Mouse (Mus musculus) limb, embryonic 10.5 days (tissue): ENCODE results near the gene Nrg4. TPM values are rescaled to one million over a fixed set of nuclear protein-coding genes. Genes with fewer than 3 reads are reported as not detected.

Source experiments
- DNase-seq: peaks from one replicate; pipeline ENCODE4 v3.0.0-alpha.2; 2017; ENCODE audit warnings: low spot score
- H3K27ac ChIP-seq: fragments of 300-500 bp; sonication (generic); 2 replicates; pipeline ENCODE4 v1.5.1; 2016; ENCODE audit warnings: mild to moderate bottlenecking
- H3K27me3 ChIP-seq: fragments of 300-500 bp; sonication (generic); 2 replicates; pipeline ENCODE4 v1.6.1; 2016; ENCODE audit warnings: low read depth, mild to moderate bottlenecking; ENCODE audit not compliant: poor library complexity, severe bottlenecking
- H3K36me3 ChIP-seq: fragments of 300-500 bp; sonication (generic); 2 replicates; pipeline ENCODE4 v1.6.1; 2016; ENCODE audit warnings: mild to moderate bottlenecking, moderate library complexity
- H3K4me1 ChIP-seq: fragments of 300-500 bp; sonication (generic); 2 replicates; pipeline ENCODE4 v1.6.1; 2016
- H3K4me3 ChIP-seq: fragments of 300-500 bp; sonication (generic); 2 replicates; pipeline ENCODE4 v1.5.1; 2016; ENCODE audit warnings: mild to moderate bottlenecking, moderate library complexity
- H3K9me3 ChIP-seq: fragments of 300-500 bp; sonication (generic); replicated peaks from 2 replicates; pipeline ENCODE4 v1.6.1; 2016; ENCODE audit warnings: mild to moderate bottlenecking
- WGBS: fragments of 180-500 bp; shearing (Covaris S2); methylation state at CpG from one replicate; pipeline ENCODE4 v1.1.7; 2016; 5-methylcytosine and 5-hydroxymethylcytosine counted together
- polyA plus RNA-seq: library from polyadenylated mRNA; unstranded; fragments of >200 nt; fragmentation: Nextera tagmentation; extraction: Ambion mirVana; gene quantifications from 2 replicates; pipeline ENCODE4 v1.2.1, GENCODE M21; 2016

Nrg4 gene
- polyA plus RNA-seq, 1 experiment from 2014 or later: 1.4 TPM

- 82% methylated on average over 5 of the region's 5 CpGs for WGBS
- H3K36me3 ChIP-seq: no peaks in the 10 kb centered on the region
- no peak overlapping the region for H3K4me3 ChIP-seq
- no peak for DNase-seq
- no peaks in the 10 kb centered on the region for H3K4me1 ChIP-seq
- H3K9me3 ChIP-seq: no peaks in the 10 kb centered on the region
- no peak overlapping the region for H3K27ac ChIP-seq
- no peaks in the 10 kb centered on the region for H3K27me3 ChIP-seq
Observed at GRCm38 (mm10) chr9:55308455-55308854, 18.2 kb downstream of the Nrg4 start.

- Histone ChIP-seq H3K9me3 (no peaks in the 10 kb centered on the region), H3K36me3 (no peaks in the 10 kb centered on the region), H3K27me3 (no peaks in the 10 kb centered on the region), H3K27ac (no peak overlapping the region), H3K4me1 (no peaks in the 10 kb centered on the region), H3K4me3 (no peak overlapping the region)
- DNase-seq: no peak
- WGBS: 83% methylated on average over 5 of the region's 5 CpGs
Observed at GRCm38 (mm10) chr9:55307557-55307956, 19.1 kb downstream of the Nrg4 start.

- H3K36me3 ChIP-seq: no peaks in the 10 kb centered on the region
Observed at GRCm38 (mm10) chr9:55307066-55307465, 19.6 kb downstream of the Nrg4 start.

GRCm38 (mm10) chr9:55296221-55296620, 30.4 kb downstream of the Nrg4 start:
- no peaks in the 10 kb centered on the region for H3K27me3 ChIP-seq
- 87% methylated on average over 2 of the region's 2 CpGs for WGBS
- no peak for DNase-seq
- H3K36me3 ChIP-seq: no peaks in the 10 kb centered on the region
- H3K4me1 ChIP-seq: 0 out of 2 replicates have a peak, but pooled peaks cover 2% of the 10 kb centered on the region
- no peak overlapping the region for H3K27ac ChIP-seq
- H3K9me3 ChIP-seq: no peaks in the 10 kb centered on the region
- no peak overlapping the region for H3K4me3 ChIP-seq

More at GRCm38 (mm10) chr9:55307066-55307465, 19.6 kb downstream of the Nrg4 start:
- Histone ChIP-seq H3K27me3 (no peaks in the 10 kb centered on the region), H3K9me3 (no peaks in the 10 kb centered on the region), H3K27ac (no peak overlapping the region), H3K4me3 (no peak overlapping the region), H3K4me1 (no peaks in the 10 kb centered on the region)
- no peak for DNase-seq
- WGBS: 79% methylated on average over 2 of the region's 2 CpGs

GRCm38 (mm10) chr9:55291966-55292365, 34.7 kb downstream of the Nrg4 start:
- H3K36me3 ChIP-seq: no peaks in the 10 kb centered on the region
- H3K27me3 ChIP-seq: no peaks in the 10 kb centered on the region
- no peak overlapping the region for H3K27ac ChIP-seq
- WGBS: 91% methylated on average over 4 of the region's 4 CpGs
- no peaks in the 10 kb centered on the region for H3K9me3 ChIP-seq
- no peak overlapping the region for H3K4me3 ChIP-seq
- H3K4me1 ChIP-seq: 0 out of 2 replicates have a peak, but pooled peaks cover 2% of the 10 kb centered on the region
- DNase-seq: no peak

GRCm38 (mm10) chr9:55289475-55290198, 37.0 kb downstream of the Nrg4 start:
- Histone ChIP-seq H3K9me3 (no peaks in the 10 kb centered on the region), H3K27me3 (no peaks in the 10 kb centered on the region), H3K4me1 (no peaks in the 10 kb centered on the region), H3K36me3 (no peaks in the 10 kb centered on the region), H3K4me3 (no peak overlapping the region), H3K27ac (no peak overlapping the region)
- WGBS: 61% methylated on average over 3 of the region's 3 CpGs
- DNase-seq: no peak

GRCm38 (mm10) chr9:55285197-55285596, 41.4 kb downstream of the Nrg4 start:
- Histone ChIP-seq H3K4me1 (peaks cover 14% of the 10 kb centered on the region), H3K9me3 (no peaks in the 10 kb centered on the region), H3K4me3 (no peak overlapping the region), H3K27me3 (no peaks in the 10 kb centered on the region), H3K27ac (no peak overlapping the region), H3K36me3 (no peaks in the 10 kb centered on the region)
- 86% methylated on average over 3 of the region's 3 CpGs for WGBS
- DNase-seq: no peak

- Histone ChIP-seq H3K27me3 (no peaks in the 10 kb centered on the region), H3K9me3 (no peaks in the 10 kb centered on the region), H3K27ac (no peak overlapping the region), H3K4me3 (peak overlapping the region; percentile 34), H3K36me3 (no peaks in the 10 kb centered on the region), H3K4me1 (peaks cover 14% of the 10 kb centered on the region)
- peak; percentile 59 for DNase-seq
- WGBS: 3% methylated on average over 14 of the region's 14 CpGs
Observed at GRCm38 (mm10) chr9:55283516-55283915, 43.1 kb downstream of the Nrg4 start.

GRCm38 (mm10) chr9:55279114-55279825, 47.4 kb downstream of the Nrg4 start:
- no peaks in the 10 kb centered on the region for H3K36me3 ChIP-seq
- whole genome bisulfite sequencing: 89% methylated on average over 8 of the region's 8 CpGs
- no peaks in the 10 kb centered on the region for H3K27me3 ChIP-seq
- H3K4me1 ChIP-seq: peaks cover 14% of the 10 kb centered on the region
- H3K9me3 ChIP-seq: no peaks in the 10 kb centered on the region
- H3K27ac ChIP-seq: no peak overlapping the region
- no peak overlapping the region for H3K4me3 ChIP-seq
- DNase-seq: no peak

GRCm38 (mm10) chr9:55277562-55277961, 49.1 kb downstream of the Nrg4 start:
- no peaks in the 10 kb centered on the region; the same call in 1 of the 2 replicates for H3K4me1 ChIP-seq
- no peak overlapping the region for H3K4me3 ChIP-seq
- DNase-seq: no peak
- no peaks in the 10 kb centered on the region for H3K36me3 ChIP-seq
- no peaks in the 10 kb centered on the region for H3K27me3 ChIP-seq
- H3K9me3 ChIP-seq: no peaks in the 10 kb centered on the region
- 60% methylated on average over 4 of the region's 4 CpGs for WGBS
- no peak overlapping the region for H3K27ac ChIP-seq

- WGBS: 70% methylated on average over 4 of the region's 4 CpGs
- Histone ChIP-seq H3K27me3 (no peaks in the 10 kb centered on the region), H3K4me1 (peaks cover 3% of the 10 kb centered on the region; the same call in 1 of the 2 replicates), H3K9me3 (no peaks in the 10 kb centered on the region), H3K36me3 (no peaks in the 10 kb centered on the region), H3K4me3 (no peak overlapping the region), H3K27ac (no peak overlapping the region)
- DNase-seq: no peak
Observed at GRCm38 (mm10) chr9:55273906-55274305, 52.7 kb downstream of the Nrg4 start.

GRCm38 (mm10) chr9:55271960-55272560, 54.6 kb downstream of the Nrg4 start:
- Histone ChIP-seq H3K4me1 (peaks cover 3% of the 10 kb centered on the region; the same call in 1 of the 2 replicates), H3K27me3 (no peaks in the 10 kb centered on the region), H3K36me3 (no peaks in the 10 kb centered on the region), H3K9me3 (no peaks in the 10 kb centered on the region), H3K4me3 (no peak overlapping the region), H3K27ac (no peak overlapping the region)
- WGBS: 57% methylated on average over 5 of the region's 5 CpGs
- DNase-seq: no peak
